Mouse (Mus musculus): ENCODE data around the gene Prg2. TPM values are rescaled to one million over a fixed set of nuclear protein-coding genes. Genes with fewer than 3 reads are reported as not detected.

Prg2 gene
- polyA plus RNA-seq, 1 experiment: 0.16 TPM

DNA sequence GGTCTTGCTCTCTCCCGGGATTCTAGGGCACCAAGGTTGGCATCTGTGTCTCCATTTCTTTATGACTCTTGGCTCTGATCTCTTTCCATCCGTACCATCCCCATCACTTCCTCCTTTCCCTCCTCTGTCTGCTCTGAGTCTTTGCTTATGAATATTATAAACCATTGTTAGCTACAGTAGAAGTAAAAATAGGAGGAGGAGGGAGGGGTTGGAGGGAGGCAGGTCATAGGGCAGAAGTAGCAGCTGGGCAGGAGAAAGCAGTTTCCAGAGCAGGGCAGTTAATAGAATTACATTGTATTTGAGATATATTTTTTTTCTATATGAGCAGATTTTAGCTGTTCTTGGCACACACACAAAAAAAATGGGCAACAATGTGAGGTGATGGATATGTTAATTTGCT lies 31.5 kb upstream of the Prg2 start:
- H3K27me3 ChIP-seq (replicated peaks; ENCODE audit: control insufficient read depth, insufficient read depth, low read length): no peaks in the 10 kb centered on the region
- no peaks in the 10 kb centered on the region for H3K4me1 ChIP-seq (ENCODE audit: control insufficient read depth, insufficient read depth, low read length)
- TF ChIP-seq POLR2A (IDR thresholded peaks at IDR 0.05; ENCODE audit: low read depth, low read length) (no peak), CTCF (conservative IDR thresholded peaks at IDR 0.05; ENCODE audit: insufficient read depth, insufficient read length, low read depth, low read length) (no peak)
- no peak overlapping the region for H3K27ac ChIP-seq (ENCODE audit: insufficient read depth, low read depth, low read length)
- H3K4me3 ChIP-seq (ENCODE audit: insufficient read depth, low read depth, low read length): no peak overlapping the region
- WGBS: 58% methylated on average over 2 of the region's 2 CpGs
- H3K36me3 ChIP-seq (ENCODE audit: control insufficient read depth, insufficient read depth, low read length): no peaks in the 10 kb centered on the region; the same call in 1 of the 2 replicates
- DNase-seq: no peak

DNA sequence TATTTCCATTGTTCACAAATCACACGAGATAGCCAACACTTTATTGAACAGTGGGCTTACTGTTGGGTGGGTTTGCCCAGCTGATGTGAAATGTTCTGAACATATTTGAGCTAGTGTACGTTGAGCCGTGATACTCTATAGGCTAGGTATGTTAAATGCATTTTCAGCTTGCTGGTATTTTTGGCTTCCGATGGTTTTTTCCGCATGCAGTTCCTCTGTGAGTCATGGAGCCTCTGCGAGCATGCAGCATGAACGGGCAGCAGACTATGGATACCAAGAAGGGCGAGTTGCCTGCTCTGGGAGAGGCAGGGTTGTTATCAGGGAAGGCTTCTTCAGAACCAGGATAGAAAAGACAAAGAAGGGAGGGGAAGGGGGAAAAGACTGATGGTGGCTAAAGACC lies 29.2 kb upstream of the Prg2 start:
- DNase-seq: no peak
- H3K27ac ChIP-seq (ENCODE audit: insufficient read depth, low read depth, low read length): no peak overlapping the region
- H3K36me3 ChIP-seq (ENCODE audit: control insufficient read depth, insufficient read depth, low read length): no peaks in the 10 kb centered on the region; the same call in 1 of the 2 replicates
- WGBS: 90% methylated on average over 8 of the region's 8 CpGs
- H3K27me3 ChIP-seq (replicated peaks; ENCODE audit: control insufficient read depth, insufficient read depth, low read length): no peaks in the 10 kb centered on the region
- no peak overlapping the region for H3K4me3 ChIP-seq (ENCODE audit: insufficient read depth, low read depth, low read length)
- TF ChIP-seq CTCF (conservative IDR thresholded peaks at IDR 0.05; ENCODE audit: insufficient read depth, insufficient read length, low read depth, low read length): no peak
- no peak for TF ChIP-seq POLR2A (IDR thresholded peaks at IDR 0.05; ENCODE audit: low read depth, low read length)
- H3K4me1 ChIP-seq (ENCODE audit: control insufficient read depth, insufficient read depth, low read length): no peaks in the 10 kb centered on the region

DNA sequence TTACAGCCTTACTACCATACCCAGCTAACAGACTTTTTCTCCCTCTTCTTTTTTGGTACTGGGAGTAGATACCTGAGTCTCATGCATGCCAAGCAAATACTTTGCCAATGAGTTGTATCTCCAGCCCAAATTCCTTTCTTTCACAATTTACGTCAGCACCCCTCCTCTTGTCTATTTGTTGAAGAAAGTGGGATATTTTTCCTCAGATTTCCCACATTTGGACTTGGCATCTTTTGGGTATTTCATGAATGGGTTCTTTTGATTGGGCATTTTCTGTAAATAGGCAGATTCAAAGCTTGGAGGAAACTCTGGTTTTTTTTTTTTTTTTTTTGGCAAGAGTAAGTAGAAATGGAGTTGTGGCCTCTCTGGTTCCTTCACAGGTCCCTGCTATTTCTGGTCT lies 28.0 kb upstream of the Prg2 start:
- no peaks in the 10 kb centered on the region for H3K4me1 ChIP-seq (ENCODE audit: control insufficient read depth, insufficient read depth, low read length)
- no peak for DNase-seq
- no peak overlapping the region for H3K27ac ChIP-seq (ENCODE audit: insufficient read depth, low read depth, low read length)
- no peak for TF ChIP-seq CTCF (conservative IDR thresholded peaks at IDR 0.05; ENCODE audit: insufficient read depth, insufficient read length, low read depth, low read length)
- TF ChIP-seq POLR2A (IDR thresholded peaks at IDR 0.05; ENCODE audit: low read depth, low read length): no peak
- no peaks in the 10 kb centered on the region; the same call in 1 of the 2 replicates for H3K36me3 ChIP-seq (ENCODE audit: control insufficient read depth, insufficient read depth, low read length)
- H3K27me3 ChIP-seq (replicated peaks; ENCODE audit: control insufficient read depth, insufficient read depth, low read length): no peaks in the 10 kb centered on the region
- H3K4me3 ChIP-seq (ENCODE audit: insufficient read depth, low read depth, low read length): no peak overlapping the region
- WGBS: 88% methylated on average over 1 of the region's 1 CpGs

DNA sequence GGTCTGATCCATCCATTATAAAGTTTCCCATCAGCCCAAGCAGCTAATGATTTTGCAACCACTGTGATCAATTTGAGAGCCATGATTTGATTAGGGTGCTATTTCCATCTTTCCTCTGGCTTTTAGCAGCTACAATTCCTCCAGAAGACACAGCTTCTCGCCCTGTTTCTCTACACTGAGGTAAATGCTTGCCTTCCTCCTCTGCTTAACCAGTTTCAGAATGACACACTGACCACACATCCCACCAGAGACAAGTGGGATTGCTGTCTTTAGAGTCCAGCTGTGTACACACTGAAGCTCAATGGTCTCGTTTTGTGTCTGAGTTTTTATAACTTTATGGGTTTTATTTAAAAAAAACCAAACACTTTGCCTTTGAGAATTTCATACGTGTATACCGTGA lies 27.6 kb upstream of the Prg2 start:
- H3K4me3 ChIP-seq (ENCODE audit: insufficient read depth, low read depth, low read length): no peak overlapping the region
- H3K27me3 ChIP-seq (replicated peaks; ENCODE audit: control insufficient read depth, insufficient read depth, low read length): no peaks in the 10 kb centered on the region
- 78% methylated on average over 4 of the region's 4 CpGs for WGBS
- H3K4me1 ChIP-seq (ENCODE audit: control insufficient read depth, insufficient read depth, low read length): no peaks in the 10 kb centered on the region
- no peaks in the 10 kb centered on the region; the same call in 1 of the 2 replicates for H3K36me3 ChIP-seq (ENCODE audit: control insufficient read depth, insufficient read depth, low read length)
- TF ChIP-seq CTCF (conservative IDR thresholded peaks at IDR 0.05; ENCODE audit: insufficient read depth, insufficient read length, low read depth, low read length) (no peak), POLR2A (IDR thresholded peaks at IDR 0.05; ENCODE audit: low read depth, low read length) (no peak)
- no peak for DNase-seq
- no peak overlapping the region for H3K27ac ChIP-seq (ENCODE audit: insufficient read depth, low read depth, low read length)

DNA sequence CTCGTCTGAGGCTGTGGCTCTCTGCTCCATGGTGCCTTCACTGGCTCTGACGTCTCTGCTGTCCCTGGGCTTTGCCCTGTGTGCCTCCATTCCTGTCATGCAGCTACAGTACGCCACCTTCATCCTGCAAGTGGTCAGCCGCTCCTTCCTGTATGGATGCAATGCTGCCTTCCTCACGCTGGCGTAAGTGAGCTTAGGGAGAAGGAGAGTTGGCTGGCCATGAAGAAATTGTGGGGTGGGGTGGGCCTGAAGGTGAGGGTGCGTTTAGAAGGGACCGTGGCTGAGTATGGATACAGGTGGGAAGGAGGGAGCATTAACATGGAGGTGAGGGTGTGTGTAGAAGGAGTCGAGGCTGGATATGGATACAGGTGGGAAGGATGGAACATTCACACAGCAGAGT lies 24.8 kb upstream of the Prg2 start:
- H3K27me3 ChIP-seq (replicated peaks; ENCODE audit: control insufficient read depth, insufficient read depth, low read length): no peaks in the 10 kb centered on the region
- H3K4me1 ChIP-seq (ENCODE audit: control insufficient read depth, insufficient read depth, low read length): no peaks in the 10 kb centered on the region
- WGBS: 91% methylated on average over 9 of the region's 9 CpGs
- no peak for TF ChIP-seq CTCF (conservative IDR thresholded peaks at IDR 0.05; ENCODE audit: insufficient read depth, insufficient read length, low read depth, low read length)
- no peak for TF ChIP-seq POLR2A (IDR thresholded peaks at IDR 0.05; ENCODE audit: low read depth, low read length)
- H3K27ac ChIP-seq (ENCODE audit: insufficient read depth, low read depth, low read length): no peak overlapping the region
- H3K36me3 ChIP-seq (ENCODE audit: control insufficient read depth, insufficient read depth, low read length): no peaks in the 10 kb centered on the region
- H3K4me3 ChIP-seq (ENCODE audit: insufficient read depth, low read depth, low read length): no peak overlapping the region
- no peak for DNase-seq

DNA sequence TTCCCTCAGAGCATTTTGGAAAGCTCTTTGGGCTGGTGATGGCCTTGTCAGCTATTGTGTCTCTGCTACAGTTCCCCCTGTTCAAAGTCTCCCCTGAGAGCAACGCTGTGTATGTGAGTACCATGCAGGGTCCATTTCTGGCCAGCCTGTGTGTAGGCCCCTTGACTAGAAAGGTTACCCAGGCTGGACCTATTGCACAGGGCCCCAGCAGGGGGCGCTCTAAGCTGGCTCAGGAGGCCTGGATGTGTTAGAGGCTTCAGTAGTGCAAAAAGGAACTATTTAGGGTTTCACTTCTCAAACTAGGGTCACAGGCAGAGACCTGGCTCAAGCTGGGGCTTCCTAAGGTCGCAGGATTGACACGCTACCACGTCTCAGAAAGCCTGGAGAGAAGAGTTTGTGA lies 24.0 kb upstream of the Prg2 start:
- 45% methylated on average over 5 of the region's 5 CpGs for WGBS
- Histone ChIP-seq H3K27me3 (replicated peaks; ENCODE audit: control insufficient read depth, insufficient read depth, low read length) (no peaks in the 10 kb centered on the region), H3K27ac (ENCODE audit: insufficient read depth, low read depth, low read length) (no peak overlapping the region), H3K4me3 (ENCODE audit: insufficient read depth, low read depth, low read length) (no peak overlapping the region), H3K4me1 (ENCODE audit: control insufficient read depth, insufficient read depth, low read length) (no peaks in the 10 kb centered on the region), H3K36me3 (ENCODE audit: control insufficient read depth, insufficient read depth, low read length) (no peaks in the 10 kb centered on the region)
- peak; percentile 56 for DNase-seq
- TF ChIP-seq CTCF (conservative IDR thresholded peaks at IDR 0.05; ENCODE audit: insufficient read depth, insufficient read length, low read depth, low read length) (peak; percentile 83), POLR2A (IDR thresholded peaks at IDR 0.05; ENCODE audit: low read depth, low read length) (no peak)

DNA sequence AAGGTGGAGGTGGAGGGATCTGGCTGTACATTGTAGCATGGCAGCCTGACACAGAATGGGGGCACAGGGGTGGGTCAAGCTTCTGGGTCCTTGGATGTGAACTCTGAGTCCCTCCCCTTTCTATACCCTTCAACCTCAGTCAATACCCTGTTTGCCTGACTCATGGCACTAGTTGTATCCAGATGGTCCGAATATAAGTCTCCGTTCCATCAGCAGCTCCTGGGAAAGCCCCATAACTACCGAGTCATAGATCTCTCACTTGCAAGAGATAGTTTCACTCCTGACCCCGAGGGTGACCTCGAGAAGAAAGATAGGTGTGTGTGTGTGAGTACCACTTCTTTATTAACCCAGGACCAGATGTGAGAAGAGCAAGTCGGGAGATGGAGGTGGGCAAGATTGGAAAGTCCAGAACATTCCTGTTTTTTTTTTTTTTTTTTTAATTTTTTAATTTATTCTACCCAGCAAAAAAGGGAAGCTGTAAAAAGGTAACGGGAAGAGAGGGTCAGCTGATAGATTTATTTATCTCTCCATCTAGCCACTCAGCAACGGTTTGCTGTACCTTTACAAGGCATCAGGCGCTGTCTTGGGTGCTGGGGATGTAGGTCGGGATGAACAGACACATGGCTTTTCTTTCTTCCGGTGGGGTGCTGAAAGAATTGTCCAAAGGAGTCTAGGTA lies 21.5 kb upstream of the Prg2 start:
- no peaks in the 10 kb centered on the region for H3K36me3 ChIP-seq (ENCODE audit: control insufficient read depth, insufficient read depth, low read length)
- 88% methylated on average over 11 of the region's 11 CpGs for WGBS
- DNase-seq: no peak
- no peaks in the 10 kb centered on the region for H3K27me3 ChIP-seq (replicated peaks; ENCODE audit: control insufficient read depth, insufficient read depth, low read length)
- H3K4me1 ChIP-seq (ENCODE audit: control insufficient read depth, insufficient read depth, low read length): no peaks in the 10 kb centered on the region
- no peak for TF ChIP-seq POLR2A (IDR thresholded peaks at IDR 0.05; ENCODE audit: low read depth, low read length)
- TF ChIP-seq CTCF (conservative IDR thresholded peaks at IDR 0.05; ENCODE audit: insufficient read depth, insufficient read length, low read depth, low read length): no peak
- H3K4me3 ChIP-seq (ENCODE audit: insufficient read depth, low read depth, low read length): no peak overlapping the region
- H3K27ac ChIP-seq (ENCODE audit: insufficient read depth, low read depth, low read length): no peak overlapping the region
